Mouse (Mus musculus): Measurements from ENCODE around the gene Tirap. TPM values are rescaled to one million over a fixed set of nuclear protein-coding genes. Genes with fewer than 3 reads are reported as not detected.

Gene Tirap
- polyA plus RNA-seq, 1 experiment, result 13.0 TPM

DNA sequence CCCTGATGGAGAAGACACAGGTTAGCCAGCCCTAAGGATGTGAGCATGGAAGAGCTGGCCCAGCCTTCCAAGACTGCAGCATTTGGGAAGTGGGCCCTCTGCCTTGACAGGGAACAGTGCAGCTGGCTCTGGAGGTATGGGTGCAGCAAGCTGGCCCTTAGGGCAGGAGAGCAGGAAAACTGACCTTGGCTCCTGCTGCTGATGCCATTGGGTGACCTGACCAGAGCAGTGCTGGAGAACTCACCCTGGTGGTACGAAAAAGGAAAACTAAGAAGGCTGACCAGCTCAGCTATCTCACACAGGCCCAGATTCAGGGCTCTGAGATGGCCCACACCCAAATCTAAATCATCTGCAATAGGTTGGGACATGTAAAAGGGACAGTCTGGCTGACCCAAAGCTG lies 54.3 kb downstream of the Tirap start:
- WGBS, result 86% methylated on average over 1 of the region's 1 CpGs
- Histone ChIP-seq H3K27ac (ENCODE audit: insufficient read depth, low read depth, low read length) (no peak overlapping the region), H3K36me3 (ENCODE audit: control insufficient read depth, insufficient read depth, low read length) (no peaks in the 10 kb centered on the region), H3K4me1 (ENCODE audit: control insufficient read depth, insufficient read depth, insufficient read length, low read length) (peaks cover 7% of the 10 kb centered on the region; the same call in 1 of the 2 replicates), H3K27me3 (ENCODE audit: control insufficient read depth, insufficient read depth, low read length) (no peaks in the 10 kb centered on the region), H3K4me3 (ENCODE audit: low read depth, low read length) (no peak overlapping the region)
- TF ChIP-seq CTCF (IDR thresholded peaks at IDR 0.05; ENCODE audit: extremely low read depth, insufficient read length, insufficient replicate concordance, low read depth, low read length) (no peak), POLR2A (IDR thresholded peaks at IDR 0.05; ENCODE audit: low read depth, low read length) (no peak)

DNA sequence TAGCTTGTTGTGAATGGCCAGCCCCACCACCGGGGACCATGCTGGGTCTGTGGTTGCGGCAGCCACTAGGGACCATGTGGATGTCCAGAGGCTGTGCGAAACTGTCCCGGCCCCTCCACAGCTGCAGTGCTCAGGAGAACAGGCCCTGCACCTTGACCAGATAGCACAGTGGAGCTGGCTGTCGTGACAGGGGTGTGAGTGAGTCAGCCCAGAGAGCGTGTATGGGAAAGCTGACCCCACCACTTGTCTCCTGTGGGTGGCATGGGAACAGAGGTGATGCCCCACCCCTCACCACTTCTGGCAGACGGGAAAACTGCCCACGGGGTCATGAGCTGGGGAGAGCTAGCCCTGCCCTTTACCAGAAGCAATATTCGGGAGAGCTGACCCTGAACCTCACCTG lies 55.0 kb downstream of the Tirap start:
- Histone ChIP-seq H3K27ac (ENCODE audit: insufficient read depth, low read depth, low read length) (no peak overlapping the region), H3K27me3 (ENCODE audit: control insufficient read depth, insufficient read depth, low read length) (no peaks in the 10 kb centered on the region), H3K4me1 (ENCODE audit: control insufficient read depth, insufficient read depth, insufficient read length, low read length) (peaks cover 7% of the 10 kb centered on the region; the same call in 1 of the 2 replicates), H3K4me3 (ENCODE audit: low read depth, low read length) (no peak overlapping the region), H3K36me3 (ENCODE audit: control insufficient read depth, insufficient read depth, low read length) (no peaks in the 10 kb centered on the region)
- WGBS, result 88% methylated on average over 9 of the region's 9 CpGs
- TF ChIP-seq POLR2A (IDR thresholded peaks at IDR 0.05; ENCODE audit: low read depth, low read length) (no peak), CTCF (IDR thresholded peaks at IDR 0.05; ENCODE audit: extremely low read depth, insufficient read length, insufficient replicate concordance, low read depth, low read length) (no peak)

DNA sequence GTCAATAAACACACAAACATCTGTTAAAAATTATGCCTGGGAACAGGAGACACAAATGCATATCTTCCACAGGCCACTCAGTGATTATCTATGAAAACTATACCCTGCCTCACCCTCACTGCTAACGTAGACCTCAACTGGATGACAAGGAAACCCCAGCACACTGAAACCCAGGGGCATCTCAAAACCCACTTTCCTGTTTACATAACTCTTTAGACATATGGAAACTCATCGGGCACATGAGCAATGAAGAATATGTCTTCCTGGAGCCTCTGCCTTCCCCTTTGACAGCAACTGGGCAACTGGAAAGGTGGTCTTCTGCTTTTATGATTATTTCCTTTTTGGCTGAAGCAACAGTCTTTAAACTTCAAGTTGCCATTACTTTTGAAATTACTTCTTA lies 57.9 kb downstream of the Tirap start:
- H3K4me1 ChIP-seq (ENCODE audit: control insufficient read depth, insufficient read depth, insufficient read length, low read length), result peaks cover 8% of the 10 kb centered on the region; the same call in 1 of the 2 replicates
- H3K36me3 ChIP-seq (ENCODE audit: control insufficient read depth, insufficient read depth, low read length), result no peaks in the 10 kb centered on the region
- 68% methylated on average over 2 of the region's 2 CpGs for WGBS
- no peak overlapping the region for H3K27ac ChIP-seq (ENCODE audit: insufficient read depth, low read depth, low read length)
- TF ChIP-seq CTCF (IDR thresholded peaks at IDR 0.05; ENCODE audit: extremely low read depth, insufficient read length, insufficient replicate concordance, low read depth, low read length), result no peak
- no peak for TF ChIP-seq POLR2A (IDR thresholded peaks at IDR 0.05; ENCODE audit: low read depth, low read length)
- no peaks in the 10 kb centered on the region for H3K27me3 ChIP-seq (ENCODE audit: control insufficient read depth, insufficient read depth, low read length)
- H3K4me3 ChIP-seq (ENCODE audit: low read depth, low read length), result no peak overlapping the region

DNA sequence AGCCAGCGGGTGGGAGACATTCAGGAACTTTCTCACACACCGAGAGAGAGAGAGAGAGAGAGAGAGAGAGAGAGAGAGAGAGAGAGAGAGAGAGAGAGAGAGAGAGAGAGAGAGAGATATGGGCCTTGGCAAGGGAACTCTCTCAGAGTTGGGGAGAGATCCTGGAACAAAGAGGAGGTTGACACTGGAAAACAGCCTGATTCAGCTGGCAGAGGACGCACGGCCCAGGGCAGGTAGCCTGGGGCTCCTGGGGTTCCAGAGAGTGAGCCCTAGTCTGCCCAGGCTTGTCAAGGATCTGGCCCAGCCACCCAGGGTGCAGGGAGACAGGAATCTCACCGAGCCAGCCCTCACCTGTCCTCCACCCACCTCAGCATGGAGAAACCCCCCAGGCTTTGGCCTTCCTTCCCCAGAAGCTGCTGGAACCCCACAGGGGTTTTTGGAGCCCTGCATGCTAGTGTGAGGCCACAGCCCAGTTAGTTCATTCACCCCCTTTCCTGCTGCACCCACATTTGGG lies 60.8 kb downstream of the Tirap start:
- TF ChIP-seq POLR2A (IDR thresholded peaks at IDR 0.05; ENCODE audit: low read depth, low read length) (no peak), CTCF (IDR thresholded peaks at IDR 0.05; ENCODE audit: extremely low read depth, insufficient read length, insufficient replicate concordance, low read depth, low read length) (no peak)
- Histone ChIP-seq H3K4me1 (ENCODE audit: control insufficient read depth, insufficient read depth, insufficient read length, low read length) (peaks cover 2% of the 10 kb centered on the region; the same call in 1 of the 2 replicates), H3K36me3 (ENCODE audit: control insufficient read depth, insufficient read depth, low read length) (0 out of 2 replicates have a peak, but pooled peaks cover 1% of the 10 kb centered on the region), H3K4me3 (ENCODE audit: low read depth, low read length) (no peak overlapping the region), H3K27ac (ENCODE audit: insufficient read depth, low read depth, low read length) (no peak overlapping the region), H3K27me3 (ENCODE audit: control insufficient read depth, insufficient read depth, low read length) (no peaks in the 10 kb centered on the region)
- WGBS, result 88% methylated on average over 5 of the region's 5 CpGs

DNA sequence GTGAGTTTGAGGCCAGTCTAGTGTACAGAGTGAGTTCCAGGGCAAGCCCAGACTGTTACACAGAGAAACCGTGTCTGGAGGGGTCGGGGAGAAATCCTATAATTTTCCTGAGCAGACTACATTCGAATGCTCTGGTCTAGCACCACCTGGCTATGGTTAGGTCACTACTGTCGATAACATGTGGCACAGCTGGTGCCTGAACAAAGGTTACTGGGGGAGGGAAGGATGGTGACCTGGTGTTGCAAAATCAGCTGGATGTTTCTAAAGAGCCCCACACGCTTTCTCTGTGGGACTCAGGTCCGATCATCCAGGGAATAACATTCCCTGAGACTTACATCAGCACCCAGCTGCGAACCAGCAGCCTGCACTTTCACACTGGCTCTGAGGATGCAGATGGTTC lies 62.1 kb downstream of the Tirap start:
- Histone ChIP-seq H3K27ac (ENCODE audit: insufficient read depth, low read depth, low read length) (no peak overlapping the region), H3K27me3 (ENCODE audit: control insufficient read depth, insufficient read depth, low read length) (no peaks in the 10 kb centered on the region), H3K4me1 (ENCODE audit: control insufficient read depth, insufficient read depth, insufficient read length, low read length) (peaks cover 2% of the 10 kb centered on the region; the same call in 1 of the 2 replicates), H3K36me3 (ENCODE audit: control insufficient read depth, insufficient read depth, low read length) (0 out of 2 replicates have a peak, but pooled peaks cover 1% of the 10 kb centered on the region), H3K4me3 (ENCODE audit: low read depth, low read length) (no peak overlapping the region)
- no peak for TF ChIP-seq POLR2A (IDR thresholded peaks at IDR 0.05; ENCODE audit: low read depth, low read length)
- TF ChIP-seq CTCF (IDR thresholded peaks at IDR 0.05; ENCODE audit: extremely low read depth, insufficient read length, insufficient replicate concordance, low read depth, low read length), result no peak
- 44% methylated on average over 7 of the region's 7 CpGs for WGBS

DNA sequence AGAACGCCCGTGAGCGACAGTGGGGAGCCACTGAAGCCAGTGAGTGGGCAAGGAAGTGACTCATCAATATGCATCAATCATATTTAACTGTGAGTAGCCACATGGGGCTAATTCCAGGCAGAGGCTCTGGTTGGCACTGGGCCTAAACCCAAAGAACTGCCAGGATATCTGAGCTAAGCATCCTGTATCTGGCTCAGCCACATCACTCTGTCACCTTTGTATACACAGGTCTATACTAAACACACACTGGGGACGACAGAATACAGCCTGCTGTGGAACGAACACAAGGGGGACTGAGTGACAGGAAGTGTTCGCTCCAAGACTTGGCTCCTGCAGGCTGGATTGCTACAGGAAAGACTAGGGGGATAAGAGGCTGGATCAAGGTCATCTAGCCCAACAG lies 64.5 kb downstream of the Tirap start:
- 0 out of 2 replicates have a peak, but pooled peaks cover 1% of the 10 kb centered on the region for H3K36me3 ChIP-seq (ENCODE audit: control insufficient read depth, insufficient read depth, low read length)
- no peak overlapping the region for H3K27ac ChIP-seq (ENCODE audit: insufficient read depth, low read depth, low read length)
- WGBS, result 84% methylated on average over 6 of the region's 6 CpGs
- H3K4me1 ChIP-seq (ENCODE audit: control insufficient read depth, insufficient read depth, insufficient read length, low read length), result peaks cover 15% of the 10 kb centered on the region
- H3K4me3 ChIP-seq (ENCODE audit: low read depth, low read length), result no peak overlapping the region
- H3K27me3 ChIP-seq (ENCODE audit: control insufficient read depth, insufficient read depth, low read length), result no peaks in the 10 kb centered on the region
- TF ChIP-seq POLR2A (IDR thresholded peaks at IDR 0.05; ENCODE audit: low read depth, low read length) (no peak), CTCF (IDR thresholded peaks at IDR 0.05; ENCODE audit: extremely low read depth, insufficient read length, insufficient replicate concordance, low read depth, low read length) (no peak)

Other genes starting within 250 kb of the Tirap start
- 97.6 and 354 TPM in 2 replicates for gene St3gal4, start 81.0 kb downstream of the Tirap start, polyA plus RNA-seq (2012; rRNA removed)
- gene Dcps, start 24.2 kb downstream of the Tirap start, polyA plus RNA-seq (2012; rRNA removed), result 9.4 and 18.4 TPM in 2 replicates
- 35.7 and 39.7 TPM in 2 replicates for gene Srpr, start 116 bp downstream of the Tirap start, polyA plus RNA-seq (2012; rRNA removed)
- gene Foxred1, start 10.8 kb upstream of the Tirap start, polyA plus RNA-seq (2012; rRNA removed), result 6.1 and 10.6 TPM in 2 replicates
- 10.8 and 17.2 TPM in 2 replicates for gene Fam118b, start 67.5 kb upstream of the Tirap start, polyA plus RNA-seq (2012; rRNA removed)
- gene Rpusd4, start 67.6 kb upstream of the Tirap start, polyA plus RNA-seq (2012; rRNA removed), result 2.9 and 3.8 TPM in 2 replicates
- 1.4 TPM in 2 replicates for gene Cdon, start 220.8 kb upstream of the Tirap start, polyA plus RNA-seq (2012; rRNA removed)